Mouse (Mus musculus): ENCODE results near the gene Cyp39a1. TPM values are rescaled to one million over a fixed set of nuclear protein-coding genes. Genes with fewer than 3 reads are reported as not detected.

Cyp39a1 gene
- polyA plus RNA-seq, 2 experiments = 2.0 to 3.3 TPM

DNA sequence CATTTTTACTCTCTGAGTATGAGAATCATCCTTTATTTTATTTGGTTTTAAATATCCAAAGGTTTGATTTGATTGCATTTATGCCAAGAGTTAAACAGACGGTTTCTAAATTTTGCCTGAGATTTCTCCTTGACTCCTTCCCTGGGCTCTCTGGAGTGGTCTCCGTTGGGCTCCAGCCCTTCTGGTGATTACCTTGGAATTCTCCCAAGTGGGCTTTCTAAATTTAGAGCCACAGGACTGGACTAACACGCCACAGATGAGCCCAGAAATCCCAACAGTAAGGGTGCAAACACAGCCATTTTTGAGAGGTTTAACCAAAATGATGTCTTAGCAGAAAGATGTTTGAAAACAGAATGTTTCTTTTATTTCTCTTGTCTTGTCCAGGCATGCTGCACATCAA is 47.0 kb downstream of the Cyp39a1 start:
- WGBS (ENCODE audit: insufficient replicate concordance) = 48% methylated on average over 3 of the region's 3 CpGs
- H3K4me3 ChIP-seq (ENCODE audit: insufficient read depth in 1 of 2, low read depth in 2 of 2, low read length in 2 of 2) = no peak overlapping the region
- no peaks in the 10 kb centered on the region for H3K4me1 ChIP-seq (replicated peaks; ENCODE audit: control insufficient read depth in 2 of 2, insufficient read depth in 2 of 2, low read length in 1 of 2)

DNA sequence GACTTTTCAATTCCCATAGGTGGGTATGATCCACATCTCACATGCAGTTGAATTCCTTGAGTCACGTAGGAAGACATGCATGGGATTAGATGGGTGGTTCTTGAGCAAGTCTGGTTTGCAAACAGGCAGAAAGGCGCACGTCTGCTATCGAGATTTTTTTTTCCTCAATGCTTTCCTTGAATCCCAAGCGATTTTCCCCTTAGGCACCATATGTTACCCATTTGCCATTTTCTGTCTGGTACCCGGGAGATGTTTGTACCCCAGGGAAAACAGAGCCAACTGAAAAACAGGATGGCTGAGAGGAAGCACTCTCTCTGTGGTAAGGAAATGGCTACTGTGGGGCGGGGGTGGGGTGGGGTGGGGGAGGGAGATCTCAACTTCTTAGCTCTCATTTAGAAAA is 49.4 kb downstream of the Cyp39a1 start:
- 47% methylated on average over 7 of the region's 7 CpGs for WGBS (ENCODE audit: insufficient replicate concordance)

More for the DNA sequence above, 47.0 kb downstream of the Cyp39a1 start:
- Histone ChIP-seq H3K9ac (replicated peaks) (no peak overlapping the region), H3K27ac (no peak overlapping the region), H3K9me3 (ENCODE audit: control insufficient read depth, low read length) (no peaks in the 10 kb centered on the region), H3K4me2 (ENCODE audit: low read depth) (no peak overlapping the region), H3K36me3 (replicated peaks; ENCODE audit: control insufficient read depth, insufficient read depth, low read depth) (no peaks in the 10 kb centered on the region), H3K27me3 (ENCODE audit: control insufficient read depth, insufficient read depth, low read length) (no peaks in the 10 kb centered on the region)
- no peak for DNase-seq (ENCODE audit: low read depth in 3 of 3, low spot score in 3 of 3)
- no peak for ATAC-seq (ENCODE audit: insufficient read depth)
- TF ChIP-seq EP300 (IDR thresholded peaks at IDR 0.05; ENCODE audit: low read depth) (no peak), CTCF (IDR thresholded peaks at IDR 0.05; ENCODE audit: low read depth) (no peak)

DNA sequence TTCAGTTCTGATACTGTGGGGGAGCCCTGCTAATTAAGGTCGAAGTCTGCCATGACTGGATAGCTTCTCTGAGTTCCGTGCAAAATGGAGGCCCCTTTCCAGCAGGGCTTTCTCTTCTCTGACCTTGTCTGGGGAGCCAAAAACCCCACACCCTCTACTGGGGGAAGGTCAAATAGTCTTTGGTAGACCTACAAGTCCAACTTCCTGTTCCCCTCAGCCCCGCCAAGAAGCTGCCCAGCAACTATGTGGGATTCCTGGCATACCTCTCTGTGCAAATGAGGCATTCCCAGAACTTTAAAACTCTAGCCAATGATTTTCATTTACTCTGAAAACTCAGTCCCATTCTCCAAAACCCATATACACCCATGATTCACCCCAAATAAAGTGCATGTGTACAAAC is 52.2 kb downstream of the Cyp39a1 start:
- whole genome bisulfite sequencing (ENCODE audit: insufficient replicate concordance) = 59% methylated on average over 3 of the region's 3 CpGs
- DNase-seq (ENCODE audit: low read depth in 3 of 3, low spot score in 3 of 3) (no peak), ATAC-seq (ENCODE audit: insufficient read depth) (no peak)
- no peak for TF ChIP-seq EP300 (IDR thresholded peaks at IDR 0.05; ENCODE audit: low read depth)
- TF ChIP-seq CTCF (IDR thresholded peaks at IDR 0.05; ENCODE audit: low read depth) = no peak
- no peaks in the 10 kb centered on the region for H3K4me1 ChIP-seq (replicated peaks; ENCODE audit: control insufficient read depth in 2 of 2, insufficient read depth in 2 of 2, low read length in 1 of 2)
- no peak overlapping the region for H3K27ac ChIP-seq
- no peak overlapping the region for H3K4me3 ChIP-seq (ENCODE audit: insufficient read depth in 1 of 2, low read depth in 2 of 2, low read length in 2 of 2)
- no peaks in the 10 kb centered on the region for H3K27me3 ChIP-seq (ENCODE audit: control insufficient read depth, insufficient read depth, low read length)
- H3K9me3 ChIP-seq (ENCODE audit: control insufficient read depth, low read length) = no peaks in the 10 kb centered on the region
- no peak overlapping the region for H3K9ac ChIP-seq (replicated peaks)
- H3K4me2 ChIP-seq (ENCODE audit: low read depth) = no peak overlapping the region
- H3K36me3 ChIP-seq (replicated peaks; ENCODE audit: control insufficient read depth, insufficient read depth, low read depth) = no peaks in the 10 kb centered on the region

More for the DNA sequence above, 49.4 kb downstream of the Cyp39a1 start:
- no peak for ATAC-seq (ENCODE audit: insufficient read depth)
- Histone ChIP-seq H3K27ac (no peak overlapping the region), H3K36me3 (replicated peaks; ENCODE audit: control insufficient read depth, insufficient read depth, low read depth) (no peaks in the 10 kb centered on the region), H3K9ac (replicated peaks) (no peak overlapping the region), H3K4me2 (ENCODE audit: low read depth) (no peak overlapping the region), H3K27me3 (ENCODE audit: control insufficient read depth, insufficient read depth, low read length) (no peaks in the 10 kb centered on the region), H3K4me1 (replicated peaks; ENCODE audit: control insufficient read depth in 2 of 2, insufficient read depth in 2 of 2, low read length in 1 of 2) (no peaks in the 10 kb centered on the region), H3K9me3 (ENCODE audit: control insufficient read depth, low read length) (no peaks in the 10 kb centered on the region), H3K4me3 (ENCODE audit: insufficient read depth in 1 of 2, low read depth in 2 of 2, low read length in 2 of 2) (no peak overlapping the region)
- DNase-seq (ENCODE audit: low read depth in 3 of 3, low spot score in 3 of 3) = no peak
- no peak for TF ChIP-seq CTCF (IDR thresholded peaks at IDR 0.05; ENCODE audit: low read depth)
- no peak for TF ChIP-seq EP300 (IDR thresholded peaks at IDR 0.05; ENCODE audit: low read depth)

DNA sequence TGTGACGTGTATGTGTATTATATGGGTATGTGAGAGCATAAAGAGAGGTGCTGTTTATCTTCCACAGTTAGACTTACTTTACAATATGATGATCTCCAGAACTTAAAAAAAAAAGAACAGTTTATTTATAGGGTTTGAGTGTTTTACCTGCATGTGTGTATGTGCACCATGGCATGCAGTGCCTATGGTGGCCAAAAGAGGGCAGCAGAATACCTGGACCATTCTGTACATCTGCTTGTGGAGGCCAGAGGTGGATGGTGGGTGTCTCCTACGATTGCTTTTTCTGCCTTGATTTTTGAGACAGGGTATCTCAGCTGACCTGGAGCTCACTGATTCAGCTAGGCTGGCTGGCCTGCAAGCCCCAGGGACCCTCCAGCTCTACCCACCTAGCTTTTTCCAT is 57.3 kb downstream of the Cyp39a1 start:
- WGBS (ENCODE audit: insufficient replicate concordance) = 62% methylated on average over 2 of the region's 2 CpGs
- no peaks in the 10 kb centered on the region for H3K9me3 ChIP-seq (ENCODE audit: control insufficient read depth, low read length)
- DNase-seq (ENCODE audit: low read depth in 3 of 3, low spot score in 3 of 3) = no peak
- H3K27me3 ChIP-seq (ENCODE audit: control insufficient read depth, insufficient read depth, low read length) = no peaks in the 10 kb centered on the region
- no peak for ATAC-seq (ENCODE audit: insufficient read depth)
- no peaks in the 10 kb centered on the region for H3K36me3 ChIP-seq (replicated peaks; ENCODE audit: control insufficient read depth, insufficient read depth, low read depth)
- no peaks in the 10 kb centered on the region for H3K4me1 ChIP-seq (replicated peaks; ENCODE audit: control insufficient read depth in 2 of 2, insufficient read depth in 2 of 2, low read length in 1 of 2)
- no peak overlapping the region for H3K9ac ChIP-seq (replicated peaks)
- no peak for TF ChIP-seq EP300 (IDR thresholded peaks at IDR 0.05; ENCODE audit: low read depth)
- peak; percentile 50 for TF ChIP-seq CTCF (IDR thresholded peaks at IDR 0.05; ENCODE audit: low read depth)
- H3K4me2 ChIP-seq (ENCODE audit: low read depth) = no peak overlapping the region
- H3K4me3 ChIP-seq (ENCODE audit: insufficient read depth in 1 of 2, low read depth in 2 of 2, low read length in 2 of 2) = no peak overlapping the region
- H3K27ac ChIP-seq = no peak overlapping the region

DNA sequence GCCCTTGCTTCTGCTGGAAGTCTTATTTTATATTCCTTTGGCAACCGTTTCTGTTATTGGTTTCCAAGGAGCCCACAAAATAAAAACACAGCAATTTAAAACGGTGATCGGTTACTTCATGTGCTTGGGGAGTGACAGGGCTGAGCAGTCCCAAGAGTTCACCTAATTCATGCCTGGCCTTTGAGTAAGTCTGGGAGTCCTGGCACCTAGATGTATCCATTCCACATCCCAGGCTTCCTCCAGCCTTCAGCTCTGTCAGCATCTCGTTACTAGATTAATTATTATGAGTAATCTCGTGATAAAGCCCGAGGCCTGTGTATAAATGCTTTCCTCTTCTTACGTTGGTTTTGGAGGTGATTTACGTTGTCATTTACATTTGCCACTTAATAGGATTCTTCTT is 64.1 kb downstream of the Cyp39a1 start:
- Histone ChIP-seq H3K4me2 (ENCODE audit: low read depth) (no peak overlapping the region), H3K27me3 (ENCODE audit: control insufficient read depth, insufficient read depth, low read length) (no peaks in the 10 kb centered on the region), H3K4me3 (ENCODE audit: insufficient read depth in 1 of 2, low read depth in 2 of 2, low read length in 2 of 2) (no peak overlapping the region), H3K4me1 (replicated peaks; ENCODE audit: control insufficient read depth in 2 of 2, insufficient read depth in 2 of 2, low read length in 1 of 2) (no peaks in the 10 kb centered on the region), H3K9me3 (ENCODE audit: control insufficient read depth, low read length) (no peaks in the 10 kb centered on the region), H3K36me3 (replicated peaks; ENCODE audit: control insufficient read depth, insufficient read depth, low read depth) (no peaks in the 10 kb centered on the region), H3K9ac (replicated peaks) (no peak overlapping the region), H3K27ac (no peak overlapping the region)
- WGBS (ENCODE audit: insufficient replicate concordance) = 65% methylated on average over 8 of the region's 8 CpGs
- DNase-seq (ENCODE audit: low read depth in 3 of 3, low spot score in 3 of 3) = no peak
- no peak for ATAC-seq (ENCODE audit: insufficient read depth)
- TF ChIP-seq EP300 (IDR thresholded peaks at IDR 0.05; ENCODE audit: low read depth) = no peak
- no peak for TF ChIP-seq CTCF (IDR thresholded peaks at IDR 0.05; ENCODE audit: low read depth)
